Mouse (Mus musculus) C2C12 (cell line): ENCODE data around the gene Rpl41.

Experiments used
- CEBPB ChIP-seq: IDR thresholded peaks from one replicate; pipeline ENCODE4 v1.6.1; 2011; ENCODE audit warnings: low read depth, mild to moderate bottlenecking, control low read depth, moderate library complexity
- CTCF ChIP-seq: IDR thresholded peaks from one replicate; pipeline ENCODE4 v1.5.1; 2011; ENCODE audit not compliant: control insufficient read depth, insufficient read depth, insufficient read length
- FOSL1 ChIP-seq: IDR thresholded peaks from one replicate; pipeline ENCODE4 v1.8.0; 2011; ENCODE audit warnings: mild to moderate bottlenecking, low read length; ENCODE audit not compliant: poor library complexity, insufficient read depth, severe bottlenecking
- MAX ChIP-seq: IDR thresholded peaks from one replicate; pipeline ENCODE4 v1.6.1; 2011; ENCODE audit warnings: mild to moderate bottlenecking, control low read depth
- MYOD1 ChIP-seq: IDR thresholded peaks from one replicate; pipeline ENCODE4 v1.6.1; 2011; ENCODE audit warnings: low read depth; ENCODE audit not compliant: control insufficient read depth, insufficient read length
- USF1 ChIP-seq: IDR thresholded peaks from one replicate; pipeline ENCODE4 v1.6.1; 2011; ENCODE audit warnings: low read depth, mild to moderate bottlenecking, control low read depth, moderate library complexity

GRCm38 (mm10) chr10:128502341-128502740, 46.8 kb downstream of the Rpl41 start:
- TF ChIP-seq MAX (no peak), CTCF (no peak), FOSL1 (no peak), CEBPB (peak; percentile 60), MYOD1 (no peak), USF1 (no peak)
